Mouse (Mus musculus) kidney, embryonic 16.5 days (tissue): ENCODE measurements around the gene Ndufa6. TPM values are rescaled to one million over a fixed set of nuclear protein-coding genes. Genes with fewer than 3 reads are reported as not detected.
A peak's percentile ranks its signal among the peaks of the same experiment; 100 is the strongest.
"Not testable (repeated sequence)": the region's sequence is repeated elsewhere in the genome, so short reads cannot be mapped to it uniquely, and the experiment has no call there.

Source experiments
- ATAC-seq: fragments of 200-750 bp; cut with Nextera tagmentation; 2 replicates; pipeline ENCODE4 v1.8.0; 2017; ENCODE audit warnings: moderate TSS enrichment; ENCODE audit not compliant: low FRiP score, low TSS enrichment
- H3K27ac ChIP-seq: fragments of 300-500 bp; sonication (generic); 2 replicates; pipeline ENCODE4 v1.5.1; 2014; ENCODE audit warnings: low read length
- H3K27me3 ChIP-seq: fragments of 300-500 bp; sonication (generic); 2 replicates; pipeline ENCODE4 v1.6.1; 2014; ENCODE audit warnings: low read length, control low read depth, mixed read lengths; ENCODE audit not compliant: insufficient read depth
- H3K36me3 ChIP-seq: fragments of 300-500 bp; sonication (generic); 2 replicates; pipeline ENCODE4 v1.6.1; 2014; ENCODE audit warnings: low read length, control low read depth, mixed read lengths; ENCODE audit not compliant: insufficient read depth
- H3K4me1 ChIP-seq: fragments of 300-500 bp; sonication (generic); 2 replicates; pipeline ENCODE4 v1.6.1; 2014; ENCODE audit warnings: low read length, control low read depth, mixed read lengths; ENCODE audit not compliant: insufficient read depth
- H3K4me2 ChIP-seq: fragments of 300-500 bp; sonication (generic); replicated peaks from 2 replicates; pipeline ENCODE4 v1.6.1; 2014; ENCODE audit warnings: low read depth, low read length
- H3K4me3 ChIP-seq: fragments of 300-500 bp; sonication (generic); 2 replicates; pipeline ENCODE4 v1.5.1; 2014; ENCODE audit warnings: mild to moderate bottlenecking, low read length
- H3K9ac ChIP-seq: fragments of 300-500 bp; sonication (generic); replicated peaks from 2 replicates; pipeline ENCODE4 v1.6.1; 2014; ENCODE audit warnings: low read length
- H3K9me3 ChIP-seq: fragments of 300-500 bp; sonication (generic); 2 replicates; pipeline ENCODE4 v1.6.1; 2016; ENCODE audit warnings: low read length, control low read depth
- WGBS: fragments of 180-500 bp; shearing (Covaris S2); extraction: QIAGEN DNeasy Blood & Tissue Kit; methylation state at CpG from one replicate; pipeline ENCODE4 v1.1.7; 2014; 5-methylcytosine and 5-hydroxymethylcytosine counted together
- polyA plus RNA-seq: library from polyadenylated mRNA; unstranded; fragments of >200 nt; fragmentation: Nextera tagmentation; extraction: Ambion mirVana; gene quantifications from 2 replicates; pipeline ENCODE4 v1.2.1, GENCODE M21; 2015

Gene Ndufa6
- polyA plus RNA-seq = 415 and 434 TPM in 2 replicates

GRCm38 (mm10) chr15:82354126-82354945 lies at the start of gene Ndufa6:
Ndufa6 (minus strand) TSS chr15:82354322.
- Histone ChIP-seq H3K27ac (peak within 1 kb of the TSS; percentile 94), H3K9me3 (no peaks in the 10 kb centered on the region), H3K9ac (peak within 1 kb of the TSS; percentile 99), H3K27me3 (no peaks in the 10 kb centered on the region), H3K4me2 (peak within 1 kb of the TSS; percentile 89), H3K4me3 (peak within 1 kb of the TSS; percentile 98), H3K36me3 (peaks cover 16% of the 10 kb centered on the region), H3K4me1 (peaks cover 27% of the 10 kb centered on the region)
- ATAC-seq = peak; percentile 100
- WGBS = 2% methylated on average over 57 of the region's 57 CpGs

- Histone ChIP-seq H3K36me3 (no peaks in the 10 kb centered on the region), H3K27ac (no peak overlapping the region), H3K4me1 (no peaks in the 10 kb centered on the region), H3K27me3 (no peaks in the 10 kb centered on the region), H3K4me3 (no peak overlapping the region), H3K9me3 (no peaks in the 10 kb centered on the region), H3K9ac (no peak overlapping the region), H3K4me2 (no peak overlapping the region)
- WGBS = 92% methylated on average over 9 of the region's 9 CpGs
- no peak for ATAC-seq
Measured at GRCm38 (mm10) chr15:82403606-82404005, 49.5 kb upstream of the Ndufa6 start.

DNA sequence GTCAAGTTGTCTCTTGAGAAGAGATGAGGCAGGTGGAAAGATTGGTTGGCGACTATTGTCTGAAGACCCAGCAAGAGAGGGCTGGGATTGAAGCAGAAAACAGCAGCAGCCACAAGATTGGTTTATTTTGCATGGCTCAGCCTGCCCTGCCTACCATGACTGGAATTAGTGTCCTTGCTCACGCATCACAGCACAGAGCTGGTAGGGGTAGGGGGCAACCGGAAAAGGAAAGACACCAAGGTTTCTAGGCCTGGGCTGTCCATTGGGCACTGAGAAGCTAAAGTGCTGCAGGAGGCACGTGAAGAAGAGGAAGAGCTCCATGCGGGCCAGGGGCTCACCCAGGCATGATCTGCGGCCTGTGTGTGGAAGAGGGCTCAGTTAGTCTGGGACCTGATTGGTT lies 48.6 kb upstream of the Ndufa6 start:
- no peaks in the 10 kb centered on the region for H3K9me3 ChIP-seq
- H3K4me3 ChIP-seq = no peak overlapping the region
- no peak overlapping the region for H3K27ac ChIP-seq
- no peak for ATAC-seq
- no peaks in the 10 kb centered on the region for H3K36me3 ChIP-seq
- H3K27me3 ChIP-seq = no peaks in the 10 kb centered on the region
- H3K4me2 ChIP-seq = no peak overlapping the region
- H3K4me1 ChIP-seq = no peaks in the 10 kb centered on the region
- WGBS = 81% methylated on average over 6 of the region's 6 CpGs
- no peak overlapping the region for H3K9ac ChIP-seq

GRCm38 (mm10) chr15:82402106-82402505 lies 48.0 kb upstream of the Ndufa6 start:
- H3K27ac ChIP-seq = no peak overlapping the region
- no peaks in the 10 kb centered on the region for H3K36me3 ChIP-seq
- no peak overlapping the region for H3K9ac ChIP-seq
- no peaks in the 10 kb centered on the region for H3K27me3 ChIP-seq
- H3K4me3 ChIP-seq = no peak overlapping the region
- ATAC-seq = no peak
- no peaks in the 10 kb centered on the region for H3K4me1 ChIP-seq
- no peak overlapping the region for H3K4me2 ChIP-seq
- H3K9me3 ChIP-seq = no peaks in the 10 kb centered on the region

GRCm38 (mm10) chr15:82401516-82401915 lies 47.4 kb upstream of the Ndufa6 start:
- H3K36me3 ChIP-seq = no peaks in the 10 kb centered on the region
- H3K4me3 ChIP-seq = no peak overlapping the region
- H3K9ac ChIP-seq = no peak overlapping the region
- no peaks in the 10 kb centered on the region for H3K4me1 ChIP-seq
- no peaks in the 10 kb centered on the region for H3K9me3 ChIP-seq
- no peak overlapping the region for H3K4me2 ChIP-seq
- no peak overlapping the region for H3K27ac ChIP-seq
- WGBS = 58% methylated on average over 2 of the region's 2 CpGs
- no peak for ATAC-seq
- H3K27me3 ChIP-seq = no peaks in the 10 kb centered on the region

DNA sequence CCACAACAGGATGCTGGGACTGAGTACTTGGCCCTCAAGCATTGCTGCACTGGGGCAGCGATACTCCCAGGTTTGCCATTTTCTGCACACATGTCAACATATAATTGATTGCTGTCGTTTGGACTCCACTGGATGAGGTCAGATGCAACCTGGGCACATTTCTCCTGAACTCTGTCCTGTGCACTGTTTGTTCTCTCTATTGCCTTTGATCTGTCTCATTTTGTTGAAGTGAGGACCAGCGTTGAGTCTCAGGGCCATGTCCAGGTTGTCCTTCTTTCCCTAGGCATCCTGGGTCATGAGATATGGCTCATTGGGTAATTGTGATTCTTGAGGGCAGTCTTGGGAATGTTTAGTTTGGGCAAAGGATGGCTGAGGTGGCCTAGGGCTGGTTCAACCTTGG lies 41.8 kb upstream of the Ndufa6 start:
- not testable (repeated sequence) for ATAC-seq, H3K27me3 ChIP-seq, H3K27ac ChIP-seq, H3K9ac ChIP-seq, H3K36me3 ChIP-seq, H3K4me3 ChIP-seq, H3K4me1 ChIP-seq, H3K4me2 ChIP-seq, H3K9me3 ChIP-seq
- WGBS = 85% methylated on average over 3 of the region's 3 CpGs

- not testable (repeated sequence) for H3K9ac ChIP-seq, H3K27me3 ChIP-seq, H3K4me1 ChIP-seq, H3K4me2 ChIP-seq, H3K4me3 ChIP-seq, H3K27ac ChIP-seq, H3K36me3 ChIP-seq, ATAC-seq, H3K9me3 ChIP-seq
- 87% methylated on average over 2 of the region's 2 CpGs for WGBS
Measured at GRCm38 (mm10) chr15:82393922-82394321, 39.8 kb upstream of the Ndufa6 start, which contains the start of gene Cyp2d11. Cyp2d11 (minus strand) TSS chr15:82394022.

DNA sequence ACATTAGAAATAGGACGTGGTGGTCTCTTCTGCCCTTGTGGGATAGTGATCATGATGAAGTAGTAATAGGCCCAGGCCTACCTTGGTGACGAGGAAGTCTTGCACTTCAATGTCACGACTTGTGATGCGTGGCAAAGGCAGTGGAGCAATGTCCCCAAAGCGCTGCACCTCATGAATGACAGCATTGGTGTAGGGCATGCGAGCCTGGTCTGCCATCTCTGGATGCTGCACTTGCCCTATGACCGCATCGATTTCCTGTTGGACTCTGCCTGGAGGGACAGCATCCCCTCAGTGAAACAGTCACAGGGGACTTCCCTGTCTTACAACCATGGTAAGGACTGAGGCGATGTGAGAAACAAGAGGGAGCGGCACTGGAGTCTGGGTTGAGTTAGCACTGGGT lies 35.8 kb upstream of the Ndufa6 start:
- H3K4me2 ChIP-seq, H3K27ac ChIP-seq, H3K4me3 ChIP-seq, H3K9me3 ChIP-seq, H3K9ac ChIP-seq, H3K27me3 ChIP-seq, H3K4me1 ChIP-seq, H3K36me3 ChIP-seq, ATAC-seq: not testable (repeated sequence)
- 89% methylated on average over 10 of the region's 10 CpGs for WGBS

GRCm38 (mm10) chr15:82385729-82386128 lies 31.6 kb upstream of the Ndufa6 start:
- ATAC-seq = no peak
- 87% methylated on average over 2 of the region's 2 CpGs for whole genome bisulfite sequencing
- no peaks in the 10 kb centered on the region for H3K9me3 ChIP-seq

DNA sequence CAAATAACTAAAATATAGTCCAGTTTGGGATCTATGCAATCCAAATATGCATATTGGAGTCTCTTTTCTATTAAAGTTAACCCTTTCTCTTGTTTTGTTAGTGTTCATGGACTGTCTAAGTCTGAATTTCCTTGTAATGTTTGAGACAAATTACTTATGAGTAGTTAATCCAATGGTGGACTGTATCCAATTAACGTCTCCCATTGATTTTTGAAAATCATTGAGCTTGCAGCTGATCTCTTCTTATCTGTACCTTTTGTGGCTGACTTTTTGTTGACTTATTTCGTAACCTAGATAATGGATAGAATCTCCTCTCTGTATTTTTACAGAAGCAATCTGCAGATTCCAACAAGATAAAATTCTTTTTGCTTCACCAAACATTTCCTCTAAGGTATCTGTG lies 28.3 kb upstream of the Ndufa6 start:
- Histone ChIP-seq H3K4me2 (no peak overlapping the region), H3K27me3 (no peaks in the 10 kb centered on the region), H3K9me3 (no peaks in the 10 kb centered on the region), H3K9ac (no peak overlapping the region), H3K27ac (no peak overlapping the region), H3K36me3 (no peaks in the 10 kb centered on the region), H3K4me3 (no peak overlapping the region), H3K4me1 (peaks cover 21% of the 10 kb centered on the region)
- no peak for ATAC-seq
- WGBS = 89% methylated on average over 2 of the region's 2 CpGs

More at GRCm38 (mm10) chr15:82385729-82386128, 31.6 kb upstream of the Ndufa6 start:
- Histone ChIP-seq H3K4me3 (no peak overlapping the region), H3K4me1 (no peaks in the 10 kb centered on the region; the same call in 1 of the 2 replicates), H3K9ac (no peak overlapping the region), H3K36me3 (no peaks in the 10 kb centered on the region), H3K27ac (no peak overlapping the region), H3K4me2 (no peak overlapping the region), H3K27me3 (no peaks in the 10 kb centered on the region)
